Mouse (Mus musculus) midbrain, embryonic 16.5 days (tissue): Measurements from ENCODE around the gene Foxo3. TPM values are rescaled to one million over a fixed set of nuclear protein-coding genes. Genes with fewer than 3 reads are reported as not detected.
A peak's percentile ranks its signal among the peaks of the same experiment; 100 is the strongest.

Experiments
- ATAC-seq: fragments of 200-750 bp; cut with Nextera tagmentation; 2 replicates; pipeline ENCODE4 v1.8.0; 2017; ENCODE audit warnings: moderate TSS enrichment
- H3K27ac ChIP-seq: fragments of 300-500 bp; sonication (generic); 2 replicates; pipeline ENCODE4 v1.5.1; 2014; ENCODE audit warnings: mild to moderate bottlenecking, low read length, mixed read lengths
- H3K27me3 ChIP-seq: fragments of 300-500 bp; sonication (generic); 2 replicates; pipeline ENCODE4 v1.6.1; 2014; ENCODE audit warnings: low read depth, low read length, mixed read lengths; ENCODE audit not compliant: control insufficient read depth, insufficient read depth
- H3K36me3 ChIP-seq: fragments of 300-500 bp; sonication (generic); 2 replicates; pipeline ENCODE4 v1.6.1; 2014; ENCODE audit warnings: mild to moderate bottlenecking, low read length, moderate library complexity, mixed read lengths; ENCODE audit not compliant: control insufficient read depth, insufficient read depth
- H3K4me1 ChIP-seq: fragments of 300-500 bp; sonication (generic); 2 replicates; pipeline ENCODE4 v1.6.1; 2014; ENCODE audit warnings: mild to moderate bottlenecking, low read length, mixed read lengths; ENCODE audit not compliant: control insufficient read depth, insufficient read depth
- H3K4me2 ChIP-seq: fragments of 300-500 bp; sonication (generic); 2 replicates; pipeline ENCODE4 v1.6.1; 2014; ENCODE audit warnings: mild to moderate bottlenecking, low read length, mixed read lengths
- H3K4me3 ChIP-seq: fragments of 300-500 bp; sonication (generic); 2 replicates; pipeline ENCODE4 v1.5.1; 2014; ENCODE audit warnings: low read depth, mild to moderate bottlenecking, low read length, moderate library complexity, mixed read lengths
- H3K9ac ChIP-seq: fragments of 300-500 bp; sonication (generic); 2 replicates; pipeline ENCODE4 v1.6.1; 2014; ENCODE audit warnings: low read depth, low read length, mixed read lengths
- H3K9me3 ChIP-seq: fragments of 300-500 bp; sonication (generic); replicated peaks from 2 replicates; pipeline ENCODE4 v1.6.1; 2014; ENCODE audit warnings: mild to moderate bottlenecking, low read length, mixed read lengths; ENCODE audit not compliant: control insufficient read depth, poor library complexity, severe bottlenecking
- whole genome bisulfite sequencing: fragments of 180-500 bp; shearing (Covaris S2); extraction: QIAGEN DNeasy Blood & Tissue Kit; methylation state at CpG from one replicate; pipeline ENCODE4 v1.1.7; 2014; 5-methylcytosine and 5-hydroxymethylcytosine counted together
- polyA plus RNA-seq: library from polyadenylated mRNA; unstranded; fragments of >200 nt; fragmentation: Nextera tagmentation; extraction: Ambion mirVana; gene quantifications from 2 replicates; pipeline ENCODE4 v1.2.1, GENCODE M21; 2015

Foxo3 gene
- polyA plus RNA-seq, 1 experiment from 2014 or later, result 3.8 TPM

- 70% methylated on average over 2 of the region's 2 CpGs for WGBS
- peaks cover 2% of the 10 kb centered on the region; the same call in 1 of the 2 replicates for H3K9me3 ChIP-seq
- no peak overlapping the region for H3K4me2 ChIP-seq
- H3K9ac ChIP-seq, result no peak overlapping the region
- H3K4me1 ChIP-seq, result peaks cover 8% of the 10 kb centered on the region; the same call in 1 of the 2 replicates
- no peaks in the 10 kb centered on the region for H3K27me3 ChIP-seq
- no peak overlapping the region for H3K27ac ChIP-seq
- H3K36me3 ChIP-seq, result no peaks in the 10 kb centered on the region
- H3K4me3 ChIP-seq, result no peak overlapping the region
- ATAC-seq, result no peak
These were observed 65.9 kb downstream of the Foxo3 start for GRCm38 (mm10) chr10:42210641-42211040.

DNA sequence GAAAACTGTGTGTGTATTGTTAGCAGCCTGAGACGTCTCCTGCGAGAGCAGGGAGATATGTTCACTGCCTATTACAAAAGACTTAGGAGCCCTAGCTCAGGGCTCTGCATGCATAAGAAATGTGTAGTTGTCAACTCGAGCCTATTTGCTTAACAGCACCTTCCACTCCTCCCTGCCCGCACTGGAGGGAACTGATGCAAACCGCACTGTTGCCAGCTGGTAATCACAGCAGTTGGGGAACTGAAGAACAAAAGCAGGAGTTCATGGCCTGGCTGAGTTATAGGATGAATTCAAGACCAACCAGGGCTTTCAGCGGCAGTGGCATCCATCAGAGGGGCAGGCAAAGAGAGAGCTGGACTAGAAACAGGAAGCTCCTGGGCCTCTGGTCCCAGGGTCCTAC, 66.7 kb downstream of the Foxo3 start:
- Histone ChIP-seq H3K4me2 (no peak overlapping the region), H3K36me3 (no peaks in the 10 kb centered on the region), H3K9ac (no peak overlapping the region), H3K4me1 (peaks cover 8% of the 10 kb centered on the region; the same call in 1 of the 2 replicates), H3K27me3 (no peaks in the 10 kb centered on the region), H3K9me3 (peaks cover 2% of the 10 kb centered on the region; the same call in 1 of the 2 replicates), H3K27ac (no peak overlapping the region), H3K4me3 (no peak overlapping the region)
- 51% methylated on average over 6 of the region's 6 CpGs for WGBS
- no peak for ATAC-seq

DNA sequence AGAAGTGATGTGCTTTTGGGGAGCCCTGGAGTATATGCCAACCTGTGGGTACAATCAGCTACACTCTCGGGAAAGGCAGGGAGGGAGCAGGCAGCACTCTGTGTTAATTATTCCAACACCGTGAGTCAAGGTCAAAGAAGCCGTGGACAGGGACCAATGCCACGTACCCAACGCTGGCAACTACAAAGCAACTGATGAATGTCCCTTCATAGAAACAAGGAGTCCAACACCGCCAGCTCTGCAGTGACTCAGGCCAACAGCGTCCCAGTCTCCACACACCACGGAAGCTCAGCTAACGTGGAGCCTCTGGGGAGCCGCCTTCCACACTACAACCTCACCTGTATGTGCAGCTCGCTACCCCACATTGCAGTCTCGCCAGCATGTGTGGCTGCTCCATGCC, 68.9 kb downstream of the Foxo3 start:
- WGBS, result 93% methylated on average over 12 of the region's 12 CpGs
- ATAC-seq, result no peak
- no peak overlapping the region for H3K27ac ChIP-seq

GRCm38 (mm10) chr10:42204768-42205412, 71.7 kb downstream of the Foxo3 start:
- 84% methylated on average over 20 of the region's 20 CpGs for WGBS

More for the DNA sequence above, 68.9 kb downstream of the Foxo3 start:
- Histone ChIP-seq H3K9me3 (peaks cover 2% of the 10 kb centered on the region; the same call in 1 of the 2 replicates), H3K4me1 (peaks cover 8% of the 10 kb centered on the region; the same call in 1 of the 2 replicates), H3K4me2 (no peak overlapping the region), H3K9ac (no peak overlapping the region), H3K27me3 (no peaks in the 10 kb centered on the region), H3K4me3 (no peak overlapping the region), H3K36me3 (no peaks in the 10 kb centered on the region)

GRCm38 (mm10) chr10:42203321-42204155, 73.0 kb downstream of the Foxo3 start:
- H3K36me3 ChIP-seq, result no peaks in the 10 kb centered on the region
- ATAC-seq, result no peak
- no peak overlapping the region for H3K27ac ChIP-seq
- H3K27me3 ChIP-seq, result no peaks in the 10 kb centered on the region
- H3K4me2 ChIP-seq, result no peak overlapping the region
- no peak overlapping the region for H3K4me3 ChIP-seq
- 79% methylated on average over 18 of the region's 18 CpGs for WGBS
- H3K9me3 ChIP-seq, result peaks cover 1% of the 10 kb centered on the region; the same call in 1 of the 2 replicates
- no peak overlapping the region for H3K9ac ChIP-seq
- H3K4me1 ChIP-seq, result peaks cover 3% of the 10 kb centered on the region

More at GRCm38 (mm10) chr10:42204768-42205412, 71.7 kb downstream of the Foxo3 start:
- Histone ChIP-seq H3K9ac (no peak overlapping the region), H3K4me1 (peaks cover 2% of the 10 kb centered on the region; the same call in 1 of the 2 replicates), H3K27me3 (no peaks in the 10 kb centered on the region), H3K27ac (no peak overlapping the region), H3K4me3 (no peak overlapping the region), H3K9me3 (peaks cover 2% of the 10 kb centered on the region; the same call in 1 of the 2 replicates), H3K4me2 (no peak overlapping the region), H3K36me3 (no peaks in the 10 kb centered on the region)
- no peak for ATAC-seq

GRCm38 (mm10) chr10:42202561-42202960, 74.0 kb downstream of the Foxo3 start:
- peaks cover under 1% of the 10 kb centered on the region; the same call in 1 of the 2 replicates for H3K36me3 ChIP-seq
- no peak overlapping the region for H3K27ac ChIP-seq
- H3K4me1 ChIP-seq, result peaks cover 3% of the 10 kb centered on the region

GRCm38 (mm10) chr10:42199472-42199871, 77.1 kb downstream of the Foxo3 start:
- Histone ChIP-seq H3K9ac (no peak overlapping the region), H3K4me3 (no peak overlapping the region), H3K27me3 (no peaks in the 10 kb centered on the region), H3K27ac (no peak overlapping the region), H3K9me3 (no peaks in the 10 kb centered on the region), H3K4me1 (peaks cover 3% of the 10 kb centered on the region), H3K4me2 (no peak overlapping the region), H3K36me3 (peaks cover 13% of the 10 kb centered on the region)
- ATAC-seq, result peak; percentile 18; the same call in 1 of the 2 replicates
- WGBS, result 59% methylated on average over 3 of the region's 3 CpGs

More at GRCm38 (mm10) chr10:42202561-42202960, 74.0 kb downstream of the Foxo3 start:
- Histone ChIP-seq H3K4me2 (no peak overlapping the region), H3K9ac (no peak overlapping the region), H3K9me3 (no peaks in the 10 kb centered on the region), H3K4me3 (no peak overlapping the region), H3K27me3 (no peaks in the 10 kb centered on the region)
- 85% methylated on average over 8 of the region's 8 CpGs for WGBS
- no peak for ATAC-seq

- no peak overlapping the region for H3K4me2 ChIP-seq
- peaks cover 13% of the 10 kb centered on the region for H3K36me3 ChIP-seq
- no peak overlapping the region for H3K9ac ChIP-seq
- 74% methylated on average over 3 of the region's 3 CpGs for WGBS
- no peak overlapping the region for H3K4me3 ChIP-seq
- H3K9me3 ChIP-seq, result no peaks in the 10 kb centered on the region
- ATAC-seq, result no peak
- H3K4me1 ChIP-seq, result peaks cover 3% of the 10 kb centered on the region
- H3K27me3 ChIP-seq, result no peaks in the 10 kb centered on the region
- H3K27ac ChIP-seq, result no peak overlapping the region
These were observed 77.9 kb downstream of the Foxo3 start for GRCm38 (mm10) chr10:42198682-42199081.

GRCm38 (mm10) chr10:42194784-42195183, 81.8 kb downstream of the Foxo3 start:
- Histone ChIP-seq H3K9me3 (no peaks in the 10 kb centered on the region), H3K4me1 (peaks cover 3% of the 10 kb centered on the region), H3K27me3 (no peaks in the 10 kb centered on the region), H3K36me3 (peaks cover 13% of the 10 kb centered on the region), H3K4me3 (no peak overlapping the region), H3K27ac (no peak overlapping the region), H3K9ac (no peak overlapping the region), H3K4me2 (no peak overlapping the region)
- ATAC-seq, result no peak
- 90% methylated on average over 6 of the region's 6 CpGs for WGBS
